Mouse (Mus musculus) CH12.LX (cell line): Measurements from ENCODE around the gene Fos. TPM values are rescaled to one million over a fixed set of nuclear protein-coding genes. Genes with fewer than 3 reads are reported as not detected.

Experiments used
- DNase-seq: peaks from one replicate; pipeline ENCODE4 v3.0.0-alpha.2; 2013; ENCODE audit errors: extremely low read depth
- H3K27ac ChIP-seq: 2 replicates; pipeline ENCODE4 v1.5.1; 2012; ENCODE audit warnings: low read depth, mild to moderate bottlenecking, control low read depth, moderate library complexity; ENCODE audit not compliant: insufficient read depth
- H3K27me3 ChIP-seq: replicated peaks from 2 replicates; pipeline ENCODE3; 2012; ENCODE audit warnings: inconsistent platforms
- H3K36me3 ChIP-seq, 2 experiments: replicated peaks in 1 of 2; 2 replicates each; pipeline versions ENCODE3 to v1.6.1; 2012; ENCODE audit warnings: inconsistent platforms in 1 of 2, low read length in 1 of 2, mild to moderate bottlenecking in 1 of 2, mixed read lengths in 1 of 2, moderate library complexity in 1 of 2; ENCODE audit not compliant: control insufficient read depth in 1 of 2, insufficient read depth in 1 of 2
- H3K4me1 ChIP-seq, 2 experiments: 2 replicates each; pipeline ENCODE4 v1.6.1; 2012; ENCODE audit warnings: inconsistent platforms in 1 of 2, moderate library complexity in 1 of 2; ENCODE audit not compliant: insufficient read depth in 2 of 2, control insufficient read depth in 1 of 2
- H3K4me2 ChIP-seq: 2 replicates; pipeline ENCODE4 v1.6.1; 2012; ENCODE audit warnings: low read depth, mild to moderate bottlenecking, control low read depth; ENCODE audit not compliant: poor library complexity, insufficient read depth, severe bottlenecking
- H3K4me3 ChIP-seq, 3 experiments: fragments of 150-350 bp in 1 of 3; sonication (generic) in 1 of 3; replicated peaks in 1 of 3; 2 replicates each; pipeline versions ENCODE3 to v1.5.1; 2011 to 2012; ENCODE audit warnings: low read depth in 2 of 3, low read length in 2 of 3, mild to moderate bottlenecking in 2 of 3, moderate library complexity in 2 of 3, control low read depth in 1 of 3, improper control_type of control experiment in 1 of 3, inconsistent platforms in 1 of 3, mixed read lengths in 1 of 3; ENCODE audit not compliant: poor library complexity in 1 of 3
- H3K79me2 ChIP-seq: replicated peaks from 2 replicates; pipeline ENCODE4 v1.6.1; 2012; ENCODE audit warnings: mild to moderate bottlenecking, moderate library complexity; ENCODE audit not compliant: control insufficient read depth, poor library complexity, insufficient read depth, severe bottlenecking; ENCODE audit errors: extremely low read depth
- H3K9ac ChIP-seq: 2 replicates; pipeline ENCODE4 v1.6.1; 2012; ENCODE audit warnings: low read depth, mild to moderate bottlenecking, control low read depth, moderate library complexity; ENCODE audit not compliant: insufficient read depth
- H3K9me3 ChIP-seq: replicated peaks from 2 replicates; pipeline ENCODE3; 2012; ENCODE audit warnings: low read length, inconsistent platforms, mixed read lengths
- BHLHE40 ChIP-seq: IDR thresholded peaks from 2 replicates; pipeline ENCODE4 v1.6.1; 2011; ENCODE audit warnings: mild to moderate bottlenecking, low read depth, low read length, improper control_type of control experiment
- ELF1 ChIP-seq: IDR thresholded peaks from 2 replicates; pipeline ENCODE4 v1.6.1; 2014; ENCODE audit warnings: low read depth, mild to moderate bottlenecking, inconsistent platforms, low read length, improper control_type of control experiment
- EP300 ChIP-seq: IDR thresholded peaks from 2 replicates; pipeline ENCODE4 v1.6.1; 2011; ENCODE audit warnings: low read length, improper control_type of control experiment
- JUN ChIP-seq: IDR thresholded peaks from 2 replicates; pipeline ENCODE4 v1.6.1; 2011; ENCODE audit warnings: low read depth, mild to moderate bottlenecking, low read length, improper control_type of control experiment, moderate library complexity; ENCODE audit not compliant: insufficient read depth
- JUND ChIP-seq: conservative IDR thresholded peaks from 2 replicates; pipeline ENCODE4 v1.6.1; 2011; ENCODE audit warnings: low read depth, low read length, improper control_type of control experiment
- MAFK ChIP-seq: IDR thresholded peaks from 2 replicates; pipeline ENCODE4 v1.6.1; 2011; ENCODE audit warnings: low read length, improper control_type of control experiment; ENCODE audit not compliant: insufficient replicate concordance
- MAZ ChIP-seq: IDR thresholded peaks from 2 replicates; pipeline ENCODE4 v1.6.1; 2012; ENCODE audit warnings: low read depth, mild to moderate bottlenecking, inconsistent platforms, low read length, improper control_type of control experiment, moderate library complexity
- MYC ChIP-seq: IDR thresholded peaks from 2 replicates; pipeline ENCODE4 v1.6.1; 2011; ENCODE audit warnings: low read depth, mild to moderate bottlenecking, improper control_type of control experiment, low read length
- NRF1 ChIP-seq: IDR thresholded peaks from 2 replicates; pipeline ENCODE4 v1.6.1; 2014; ENCODE audit warnings: low read depth, mild to moderate bottlenecking, inconsistent platforms, low read length, improper control_type of control experiment, moderate library complexity
- PAX5 ChIP-seq: IDR thresholded peaks from 2 replicates; pipeline ENCODE4 v1.6.1; 2012; ENCODE audit warnings: low read length, inconsistent platforms, mixed read lengths
- POLR2A ChIP-seq: IDR thresholded peaks from 2 replicates; pipeline ENCODE4 v1.6.1; 2011; ENCODE audit warnings: low read depth, mild to moderate bottlenecking, improper control_type of control experiment, low read length
- TBP ChIP-seq: conservative IDR thresholded peaks from 2 replicates; pipeline ENCODE4 v1.6.1; 2011; ENCODE audit warnings: low read depth, low read length, improper control_type of control experiment
- TCF12 ChIP-seq: IDR thresholded peaks from 2 replicates; pipeline ENCODE4 v1.6.1; 2014; ENCODE audit warnings: low read depth, mild to moderate bottlenecking, inconsistent platforms, low read length, improper control_type of control experiment
- USF2 ChIP-seq: conservative IDR thresholded peaks from 2 replicates; pipeline ENCODE4 v1.6.1; 2011; ENCODE audit warnings: low read depth, low read length, improper control_type of control experiment
- dilution Hi-C: fragments of 300-500 bp; cut with MboI; formaldehyde crosslinking; loops from 2 replicates; pipeline ENCODE4 v1.14.3; 2020; ENCODE audit warnings: low sequenced_read_pairs; ENCODE audit not compliant: extremely low pct_unique_long_range_greater_than_20kb, extremely low pct_ligation_motif_present
- in situ Hi-C: fragments of 300-500 bp; cut with MboI; formaldehyde crosslinking; loops from 3 replicates; pipeline ENCODE4 v1.14.3; 2019; ENCODE audit warnings: low sequenced_read_pairs, low pct_ligation_motif_present, low pct_unique_long_range_greater_than_20kb, mixed read lengths
- polyA plus RNA-seq: library from polyadenylated mRNA; unstranded; fragments of >175 nt; gene quantifications from 2 replicates; pipeline ENCODE4 v1.2.1, GENCODE M21; 2012; ENCODE audit warnings: low read depth; ENCODE audit not compliant: insufficient read length
- total RNA-seq, 2 experiments: library from RNA; depleted of rRNA; stranded (reverse); fragments of 300-350 nt in 1 of 2; fragments of >200 nt in 1 of 2; gene quantifications; 2 replicates each; pipeline ENCODE4 v1.2.3; 2012 to 2014

Fos gene
- total and polyA plus RNA-seq, 3 experiments = 0.11 to 0.20 (median 0.17) TPM

DNA sequence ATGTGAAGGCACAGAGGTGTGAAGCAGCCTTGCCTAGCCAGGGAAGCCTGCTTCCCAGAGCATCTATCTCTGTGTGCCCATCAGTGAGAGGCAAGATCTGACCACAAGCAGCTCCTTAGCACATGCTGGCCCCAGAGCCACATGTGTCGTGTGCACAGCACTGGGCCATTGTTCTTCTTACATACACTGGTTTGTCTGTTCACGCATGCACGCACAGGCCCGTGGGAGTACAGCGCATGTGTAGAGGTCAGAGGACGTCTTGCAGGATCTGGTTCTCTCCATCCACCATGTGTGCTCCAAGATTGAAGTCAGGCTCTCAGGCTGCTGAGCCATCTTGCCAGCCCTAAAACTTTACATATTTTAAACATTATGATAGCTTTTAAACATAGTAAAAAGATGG, 47.4 kb downstream of the Fos start:
- Histone ChIP-seq H3K36me3 (no peaks in the 10 kb centered on the region), H3K27me3 (no peaks in the 10 kb centered on the region), H3K27ac (no peak overlapping the region), H3K9me3 (peaks cover 4% of the 10 kb centered on the region), H3K4me3 (no peak overlapping the region), H3K79me2 (no peaks in the 10 kb centered on the region), H3K4me1 (peaks cover 32 to 75% of the 10 kb centered on the region in 2 experiments), H3K9ac (no peak overlapping the region), H3K4me2 (no peak overlapping the region)
- dilution Hi-C loops (no loop called here), in situ Hi-C loops (loop anchor here (5.0 kb wide), 1 partner anchor 81 kb away; no protein-coding TSS in a partner anchor)
- TF ChIP-seq MAFK (no peak), JUND (no peak), POLR2A (no peak), MAZ (no peak), JUN (no peak), EP300 (no peak), USF2 (no peak)
- no peak for DNase-seq

DNA sequence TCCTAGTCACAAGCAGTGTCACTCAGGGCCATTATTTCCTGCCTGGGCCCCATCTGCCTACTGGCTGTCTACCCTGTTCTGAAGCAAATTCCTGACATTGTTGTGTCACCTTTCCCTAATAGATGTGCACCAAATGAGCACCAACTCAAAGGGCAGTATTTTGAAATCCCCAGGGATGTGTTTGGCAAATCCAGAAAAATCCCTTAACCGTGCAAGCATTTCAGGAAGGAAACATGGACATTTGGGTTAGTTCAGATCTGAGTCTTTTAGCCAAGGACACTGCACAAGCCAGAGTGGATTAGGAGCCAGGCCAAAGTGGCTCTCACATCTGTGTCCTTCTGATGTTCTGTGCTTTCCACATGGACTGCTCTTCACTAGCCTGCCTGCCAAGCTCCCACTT, 48.0 kb downstream of the Fos start:
- peaks cover 30 to 75% of the 10 kb centered on the region in 2 experiments for H3K4me1 ChIP-seq
- dilution Hi-C loops = no loop called here

DNA sequence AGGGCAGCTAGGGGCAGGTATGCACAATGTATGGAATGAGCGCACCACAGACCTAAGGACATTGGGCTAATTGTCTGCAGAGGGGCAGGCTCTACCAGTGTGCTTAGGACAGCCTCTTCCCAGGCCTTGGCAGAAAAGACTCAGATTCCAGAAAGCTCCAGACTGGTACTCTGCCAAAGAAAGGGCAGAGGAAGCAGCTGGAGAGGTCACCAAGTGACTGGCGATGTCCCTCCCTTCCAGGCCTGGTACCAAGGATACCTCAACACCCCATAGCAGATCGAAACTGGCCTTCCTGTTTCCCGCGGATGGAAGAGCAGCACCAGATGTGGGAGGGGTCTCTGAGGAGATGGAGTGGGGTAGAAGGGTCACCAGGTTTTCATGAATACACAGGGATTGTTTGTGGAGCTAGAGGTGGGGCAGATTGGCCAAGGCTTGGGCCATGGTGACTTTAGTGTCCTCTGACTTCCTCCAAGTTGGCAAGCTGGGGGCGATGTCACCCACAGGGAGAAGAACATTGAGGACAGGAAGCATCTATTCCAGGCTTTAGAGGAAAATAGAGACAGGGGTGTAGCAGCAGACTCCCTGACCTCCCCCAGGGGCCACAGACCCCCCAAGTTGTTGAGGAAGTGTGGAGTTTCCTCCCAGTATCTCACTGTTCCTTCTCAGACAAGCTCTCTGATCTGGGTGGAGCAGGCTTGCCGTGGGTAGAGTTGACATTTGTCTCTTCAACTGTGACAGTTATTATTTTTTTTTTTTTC, 49.1 kb downstream of the Fos start:
- Histone ChIP-seq H3K27ac (no peak overlapping the region), H3K36me3 (no peaks in the 10 kb centered on the region), H3K9ac (no peak overlapping the region), H3K79me2 (no peaks in the 10 kb centered on the region), H3K27me3 (no peaks in the 10 kb centered on the region), H3K4me1 (peaks cover 34 to 83% of the 10 kb centered on the region in 2 experiments), H3K4me3 (no peak overlapping the region)
- in situ Hi-C loops = loop anchor here (5.0 kb wide), 1 partner anchor 79 kb away; no protein-coding TSS in a partner anchor
- no peak for TF ChIP-seq NRF1
- TF ChIP-seq, all 38 proteins: peak for 0
- no peak for DNase-seq
- dilution Hi-C loops = no loop called here
- H3K4me2 ChIP-seq = no peak overlapping the region
- peaks cover 4% of the 10 kb centered on the region for H3K9me3 ChIP-seq

More for the DNA sequence above, 48.0 kb downstream of the Fos start:
- in situ Hi-C loops = loop anchor here (5.0 kb wide), 1 partner anchor 81 kb away; no protein-coding TSS in a partner anchor
- Histone ChIP-seq H3K4me2 (no peak overlapping the region), H3K27me3 (no peaks in the 10 kb centered on the region), H3K9ac (no peak overlapping the region), H3K79me2 (no peaks in the 10 kb centered on the region), H3K4me3 (no peak overlapping the region), H3K9me3 (peaks cover 4% of the 10 kb centered on the region), H3K27ac (no peak overlapping the region), H3K36me3 (no peaks in the 10 kb centered on the region)
- DNase-seq = no peak
- TF ChIP-seq TBP = no peak
- TF ChIP-seq TCF12 = no peak
- TF ChIP-seq BHLHE40 = no peak
- no peak for TF ChIP-seq PAX5
- TF ChIP-seq ELF1 = no peak
- TF ChIP-seq MYC = no peak
